Mouse (Mus musculus) large intestine, adult 2 months (tissue): ENCODE measurements around the gene Snrnp70. TPM values are rescaled to one million over a fixed set of nuclear protein-coding genes. Genes with fewer than 3 reads are reported as not detected.

Experiments
- DNase-seq: peaks from one replicate; pipeline ENCODE4 v3.0.0-alpha.2; 2012; ENCODE audit warnings: low read depth, low spot score
- WGBS: fragments of 180-500 bp; shearing (Covaris S2); methylation state at CpG from one replicate; pipeline ENCODE4 v1.1.7; 2018; 5-methylcytosine and 5-hydroxymethylcytosine counted together
- polyA plus RNA-seq: library from polyadenylated mRNA; depleted of rRNA; stranded (reverse); fragments of >200 nt; gene quantifications from 2 replicates; pipeline ENCODE4 v1.2.3, GENCODE M21; 2012; rRNA removed

Gene Snrnp70
- polyA plus RNA-seq = 102 and 165 TPM in 2 replicates

GRCm38 (mm10) chr7:45395578-45396336 lies at the start of gene Snrnp70:
Snrnp70 (minus strand) TSS chr7:45395742.
- under 1% methylated on average over 60 of the region's 60 CpGs for WGBS
- peak; percentile 99 for DNase-seq

GRCm38 (mm10) chr7:45443526-45444420 lies 48.2 kb upstream of the Snrnp70 start:
- WGBS = 82% methylated on average over 22 of the region's 22 CpGs
- no peak for DNase-seq

GRCm38 (mm10) chr7:45437521-45438276 lies 42.2 kb upstream of the Snrnp70 start, which contains the start of gene Ruvbl2:
Ruvbl2 (minus strand) TSS chr7:45438096.
- no peak for DNase-seq
- 33% methylated on average over 19 of the region's 19 CpGs for WGBS

- DNase-seq = no peak
- whole genome bisulfite sequencing = 80% methylated on average over 6 of the region's 6 CpGs
These were observed 41.5 kb upstream of the Snrnp70 start for GRCm38 (mm10) chr7:45437046-45437445.

- 90% methylated on average over 5 of the region's 5 CpGs for WGBS
- no peak for DNase-seq
These were observed 40.9 kb upstream of the Snrnp70 start for GRCm38 (mm10) chr7:45436444-45436843.

GRCm38 (mm10) chr7:45435038-45435437 lies 39.5 kb upstream of the Snrnp70 start:
- WGBS = 2% methylated on average over 16 of the region's 16 CpGs

GRCm38 (mm10) chr7:45434203-45435015 lies 38.9 kb upstream of the Snrnp70 start, which contains the start of gene Gys1:
Gys1 (plus strand) TSS chr7:45434844.
- peak; percentile 98 for DNase-seq
- under 1% methylated on average over 45 of the region's 45 CpGs for WGBS

More at GRCm38 (mm10) chr7:45435038-45435437, 39.5 kb upstream of the Snrnp70 start:
- DNase-seq = no peak

GRCm38 (mm10) chr7:45433835-45434202 lies 38.3 kb upstream of the Snrnp70 start:
- WGBS = 1% methylated on average over 7 of the region's 7 CpGs
- no peak for DNase-seq

- 77% methylated on average over 8 of the region's 8 CpGs for WGBS
- no peak for DNase-seq
These were observed 31.0 kb upstream of the Snrnp70 start for GRCm38 (mm10) chr7:45426556-45426955.

- DNase-seq = no peak
- WGBS = 96% methylated on average over 14 of the region's 14 CpGs
These were observed 25.7 kb upstream of the Snrnp70 start for GRCm38 (mm10) chr7:45421194-45421593.

- no peak for DNase-seq
- WGBS = 46% methylated on average over 6 of the region's 6 CpGs
These were observed 25.0 kb upstream of the Snrnp70 start, which contains the start of gene Lhb for GRCm38 (mm10) chr7:45420615-45420919. Lhb (plus strand) TSS chr7:45420820.

GRCm38 (mm10) chr7:45419859-45420614 lies 24.5 kb upstream of the Snrnp70 start:
- WGBS = 14% methylated on average over 27 of the region's 27 CpGs
- no peak for DNase-seq

GRCm38 (mm10) chr7:45417962-45418492 lies 22.5 kb upstream of the Snrnp70 start:
- WGBS = 14% methylated on average over 13 of the region's 13 CpGs
- no peak for DNase-seq

GRCm38 (mm10) chr7:45415636-45416035 lies 20.1 kb upstream of the Snrnp70 start:
- WGBS = 23% methylated on average over 37 of the region's 37 CpGs
- no peak for DNase-seq

- 47% methylated on average over 12 of the region's 12 CpGs for WGBS
- no peak for DNase-seq
These were observed 19.2 kb upstream of the Snrnp70 start for GRCm38 (mm10) chr7:45414740-45415224.

- DNase-seq = no peak
These were observed 18.6 kb upstream of the Snrnp70 start for GRCm38 (mm10) chr7:45413864-45414739.

More at GRCm38 (mm10) chr7:45413864-45414739, 18.6 kb upstream of the Snrnp70 start:
- WGBS = 4% methylated on average over 27 of the region's 27 CpGs
